Mouse (Mus musculus) cerebellum, postnatal 36 days (tissue): ENCODE data around the gene 1700109H08Rik.
"Not testable (repeated sequence)": the region's sequence is repeated elsewhere in the genome, so short reads cannot be mapped to it uniquely, and the experiment has no call there.

Experiments used
- DNase-seq, 2 experiments: peaks; one replicate each; pipeline ENCODE4 v3.0.0; 2021 to 2022; ENCODE audit warnings: mixed read lengths in 2 of 2

1700109H08Rik gene

GRCm38 (mm10) chr5:3600298-3600697, 28.9 kb downstream of the 1700109H08Rik start:
- no peak for DNase-seq

- DNase-seq, result no peak
Measured at GRCm38 (mm10) chr5:3600790-3601189, 29.4 kb downstream of the 1700109H08Rik start.

- DNase-seq, result no peak
Measured at GRCm38 (mm10) chr5:3607114-3607513, 35.7 kb downstream of the 1700109H08Rik start.

- no peak for DNase-seq
Measured at GRCm38 (mm10) chr5:3609241-3609640, 37.9 kb downstream of the 1700109H08Rik start.

GRCm38 (mm10) chr5:3611835-3612234, 40.5 kb downstream of the 1700109H08Rik start:
- not testable (repeated sequence) for DNase-seq

GRCm38 (mm10) chr5:3620486-3620885, 49.1 kb downstream of the 1700109H08Rik start:
- peak; percentile 74 for DNase-seq

GRCm38 (mm10) chr5:3630055-3630454, 58.7 kb downstream of the 1700109H08Rik start:
- no peak for DNase-seq

GRCm38 (mm10) chr5:3631512-3632271, 60.3 kb downstream of the 1700109H08Rik start:
- DNase-seq, result no peak

- no peak for DNase-seq
Measured at GRCm38 (mm10) chr5:3632285-3632684, 60.9 kb downstream of the 1700109H08Rik start.

- DNase-seq, result no peak
Measured at GRCm38 (mm10) chr5:3633315-3633714, 61.9 kb downstream of the 1700109H08Rik start.

GRCm38 (mm10) chr5:3633951-3634350, 62.6 kb downstream of the 1700109H08Rik start:
- DNase-seq, result no peak
